Mouse (Mus musculus) erythroblast, embryonic 14.5 days (primary cell): ENCODE data around the gene Nkx2-5.

Experiments
- GATA1 ChIP-seq: IDR thresholded peaks from 2 replicates; pipeline ENCODE4 v1.6.1; 2012; ENCODE audit warnings: low read length, inconsistent platforms, mixed read lengths
- TAL1 ChIP-seq: IDR thresholded peaks from 3 replicates; pipeline ENCODE4 v1.6.1; 2012; ENCODE audit warnings: low read length, inconsistent platforms, mixed read lengths

DNA sequence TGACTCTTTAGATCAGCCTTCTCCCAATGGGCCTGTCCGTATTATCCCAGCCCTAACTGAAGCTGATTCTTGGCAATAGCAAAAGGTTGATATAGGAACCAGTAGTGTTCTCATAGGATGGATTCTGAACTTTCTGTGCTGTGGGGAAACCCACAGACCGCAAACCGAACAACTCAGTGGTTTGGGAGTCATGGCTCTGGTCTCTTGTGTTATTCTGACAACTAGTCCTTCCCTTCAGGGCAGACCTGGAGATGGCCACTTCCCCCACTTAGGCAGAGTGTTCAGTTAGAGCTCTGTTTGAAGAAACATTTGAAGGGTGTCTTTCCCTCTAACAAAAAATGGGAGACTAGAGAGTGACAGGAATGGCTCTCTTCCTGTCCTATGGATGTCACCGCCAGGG, 7.5 kb upstream of the Nkx2-5 start:
- TF ChIP-seq GATA1 (no peak), TAL1 (no peak)
